Mouse (Mus musculus): ENCODE measurements around the gene Nyap1. TPM values are rescaled to one million over a fixed set of nuclear protein-coding genes. Genes with fewer than 3 reads are reported as not detected.
"Not testable (repeated sequence)": the region's sequence is repeated elsewhere in the genome, so short reads cannot be mapped to it uniquely, and the experiment has no call there.

The Nyap1 gene
- polyA plus RNA-seq, 1 experiment from 2014 or later: 14.2 TPM

GRCm38 (mm10) chr5:137738516-137738915 is 2.9 kb downstream of the Nyap1 start:
- Histone ChIP-seq H3K27ac (peak overlapping the region; percentile 82), H3K36me3 (replicated peaks; ENCODE audit: control insufficient read depth, insufficient read depth) (peaks cover 38% of the 10 kb centered on the region), H3K4me3 (replicated peaks; ENCODE audit: low read length) (peak overlapping the region; percentile 60), H3K9ac (peak overlapping the region; percentile 94), H3K27me3 (ENCODE audit: control insufficient read depth, insufficient read depth, low read length) (no peaks in the 10 kb centered on the region), H3K4me2 (replicated peaks) (peak overlapping the region; percentile 91), H3K4me1 (replicated peaks; ENCODE audit: control insufficient read depth, insufficient read depth, low read length) (peaks cover 59% of the 10 kb centered on the region), H3K9me3 (ENCODE audit: control insufficient read depth, low read length) (no peaks in the 10 kb centered on the region)
- DNase-seq (ENCODE audit: low spot score) (peak; percentile 62), ATAC-seq (ENCODE audit: low FRiP score) (no peak)
- WGBS: 27% methylated on average over 5 of the region's 5 CpGs

GRCm38 (mm10) chr5:137737400-137737940 is 3.9 kb downstream of the Nyap1 start:
- Histone ChIP-seq H3K4me2 (replicated peaks) (peak overlapping the region; percentile 91; the same call in 1 of the 2 replicates), H3K9me3 (ENCODE audit: control insufficient read depth, low read length) (no peaks in the 10 kb centered on the region), H3K36me3 (replicated peaks; ENCODE audit: control insufficient read depth, insufficient read depth) (peaks cover 47% of the 10 kb centered on the region), H3K27ac (0 out of 2 replicates have a peak overlapping the region, but pooled peaks have one; percentile 82), H3K4me3 (replicated peaks; ENCODE audit: low read length) (peak overlapping the region; percentile 60; the same call in 1 of the 2 replicates), H3K4me1 (replicated peaks; ENCODE audit: control insufficient read depth, insufficient read depth, low read length) (peaks cover 66% of the 10 kb centered on the region), H3K9ac (peak overlapping the region; percentile 94), H3K27me3 (ENCODE audit: control insufficient read depth, insufficient read depth, low read length) (no peaks in the 10 kb centered on the region)
- 73% methylated on average over 6 of the region's 6 CpGs for WGBS
- no peak for DNase-seq (ENCODE audit: low spot score)
- ATAC-seq (ENCODE audit: low FRiP score): no peak

- Histone ChIP-seq H3K9me3 (ENCODE audit: control insufficient read depth, low read length) (no peaks in the 10 kb centered on the region), H3K4me2 (replicated peaks) (peak overlapping the region; percentile 74), H3K27me3 (ENCODE audit: control insufficient read depth, insufficient read depth, low read length) (no peaks in the 10 kb centered on the region), H3K4me1 (replicated peaks; ENCODE audit: control insufficient read depth, insufficient read depth, low read length) (peaks cover 66% of the 10 kb centered on the region), H3K4me3 (replicated peaks; ENCODE audit: low read length) (peak overlapping the region; percentile 30), H3K9ac (peak overlapping the region; percentile 52), H3K36me3 (replicated peaks; ENCODE audit: control insufficient read depth, insufficient read depth) (peaks cover 73% of the 10 kb centered on the region), H3K27ac (peak overlapping the region; percentile 99)
- WGBS: 33% methylated on average over 6 of the region's 6 CpGs
- ATAC-seq (ENCODE audit: low FRiP score) (peak; percentile 95), DNase-seq (ENCODE audit: low spot score) (peak; percentile 93)
Measured at GRCm38 (mm10) chr5:137734289-137735061, 6.9 kb downstream of the Nyap1 start.

DNA sequence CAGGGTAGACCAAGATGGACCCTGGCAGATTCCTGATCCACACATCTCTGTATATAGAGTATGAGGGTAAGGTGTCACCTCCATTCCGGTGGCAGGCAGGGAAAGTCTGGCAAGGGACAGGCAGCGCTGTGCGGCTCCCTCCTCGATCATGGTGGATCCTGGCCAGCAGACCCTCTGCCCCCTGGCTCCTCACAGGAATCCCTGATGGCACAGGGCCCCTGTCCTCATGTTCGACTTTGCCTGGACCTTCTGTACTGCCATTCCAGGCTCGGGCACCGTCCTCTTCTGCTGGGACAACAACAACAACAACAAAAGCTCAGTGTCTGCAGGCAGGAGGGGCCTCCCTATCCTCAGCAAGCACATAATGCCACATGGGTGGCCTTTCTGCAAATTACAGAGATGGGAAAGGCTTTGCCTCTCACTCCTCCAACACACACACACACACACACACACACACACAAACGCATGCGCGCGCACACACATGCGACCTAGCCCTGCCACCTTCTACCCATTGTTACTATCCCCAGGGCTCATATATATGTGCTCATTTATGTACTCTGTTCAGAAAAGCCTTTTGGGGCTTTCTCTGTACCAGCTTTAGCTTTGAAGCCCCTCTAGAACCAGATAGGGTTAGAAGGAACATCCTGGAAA is 7.6 kb downstream of the Nyap1 start:
- H3K36me3 ChIP-seq (replicated peaks; ENCODE audit: control insufficient read depth, insufficient read depth): peaks cover 76% of the 10 kb centered on the region
- peak overlapping the region; percentile 30 for H3K4me3 ChIP-seq (replicated peaks; ENCODE audit: low read length)
- DNase-seq (ENCODE audit: low spot score): peak; percentile 73
- peak overlapping the region; percentile 74 for H3K4me2 ChIP-seq (replicated peaks)
- peaks cover 59% of the 10 kb centered on the region for H3K4me1 ChIP-seq (replicated peaks; ENCODE audit: control insufficient read depth, insufficient read depth, low read length)
- WGBS: 21% methylated on average over 12 of the region's 12 CpGs
- peak overlapping the region; percentile 52 for H3K9ac ChIP-seq
- no peaks in the 10 kb centered on the region for H3K27me3 ChIP-seq (ENCODE audit: control insufficient read depth, insufficient read depth, low read length)
- H3K9me3 ChIP-seq (ENCODE audit: control insufficient read depth, low read length): no peaks in the 10 kb centered on the region
- ATAC-seq (ENCODE audit: low FRiP score): peak; percentile 73
- peak overlapping the region; percentile 99 for H3K27ac ChIP-seq

DNA sequence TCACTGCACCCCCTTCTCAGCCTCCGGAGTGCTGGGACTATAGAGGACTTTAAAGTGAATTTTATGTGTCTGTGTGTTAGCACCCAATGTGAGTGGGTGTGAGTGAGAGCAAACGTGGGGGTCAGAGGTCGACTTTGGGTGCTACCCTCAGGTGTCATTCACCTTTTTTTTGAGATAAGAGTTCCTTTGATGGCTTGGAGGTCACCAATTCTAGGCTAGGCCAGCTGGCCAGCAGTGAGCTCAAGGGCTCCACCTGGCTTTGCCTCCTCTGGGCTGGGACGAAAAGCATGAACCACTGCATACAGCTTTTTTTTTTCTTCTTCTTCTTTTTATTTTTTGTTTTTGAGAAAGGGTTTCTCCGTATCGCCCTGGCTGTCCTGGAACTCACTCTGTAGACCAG is 14.6 kb downstream of the Nyap1 start:
- Histone ChIP-seq H3K9ac (no peak overlapping the region), H3K36me3 (replicated peaks; ENCODE audit: control insufficient read depth, insufficient read depth) (peaks cover 24% of the 10 kb centered on the region), H3K27me3 (ENCODE audit: control insufficient read depth, insufficient read depth, low read length) (no peaks in the 10 kb centered on the region), H3K4me2 (replicated peaks) (no peak overlapping the region), H3K27ac (no peak overlapping the region), H3K4me3 (replicated peaks; ENCODE audit: low read length) (no peak overlapping the region), H3K4me1 (replicated peaks; ENCODE audit: control insufficient read depth, insufficient read depth, low read length) (peaks cover 8% of the 10 kb centered on the region; the same call in 1 of the 2 replicates), H3K9me3 (ENCODE audit: control insufficient read depth, low read length) (no peaks in the 10 kb centered on the region)
- DNase-seq (ENCODE audit: low spot score): no peak
- WGBS: 71% methylated on average over 6 of the region's 6 CpGs
- ATAC-seq (ENCODE audit: low FRiP score): no peak

DNA sequence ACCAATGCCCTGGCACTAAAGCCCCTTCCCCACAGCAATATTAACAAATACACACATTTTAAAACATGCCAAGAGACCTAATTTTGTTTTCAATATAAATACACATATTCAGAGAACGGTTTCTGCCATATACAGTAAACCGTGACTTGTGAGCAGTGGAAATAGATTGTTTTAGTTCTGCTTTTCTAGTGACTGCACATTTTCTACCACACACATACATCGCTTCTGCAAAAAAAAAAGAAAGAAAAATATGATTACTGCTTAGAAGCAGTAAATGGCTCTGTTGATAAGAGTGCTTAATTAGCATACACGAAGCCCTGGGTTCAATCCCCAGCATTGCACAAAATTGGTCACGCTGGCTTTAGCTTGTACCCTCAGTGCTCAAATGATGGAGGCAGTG is 17.6 kb downstream of the Nyap1 start:
- no peaks in the 10 kb centered on the region for H3K27me3 ChIP-seq (ENCODE audit: control insufficient read depth, insufficient read depth, low read length)
- no peak overlapping the region for H3K4me3 ChIP-seq (replicated peaks; ENCODE audit: low read length)
- ATAC-seq (ENCODE audit: low FRiP score) (no peak), DNase-seq (ENCODE audit: low spot score) (no peak)
- 88% methylated on average over 5 of the region's 5 CpGs for WGBS
- H3K9ac ChIP-seq: no peak overlapping the region
- H3K36me3 ChIP-seq (replicated peaks; ENCODE audit: control insufficient read depth, insufficient read depth): peaks cover 2% of the 10 kb centered on the region; the same call in 1 of the 2 replicates
- H3K27ac ChIP-seq: no peak overlapping the region
- no peak overlapping the region for H3K4me2 ChIP-seq (replicated peaks)
- H3K9me3 ChIP-seq (ENCODE audit: control insufficient read depth, low read length): no peaks in the 10 kb centered on the region
- H3K4me1 ChIP-seq (replicated peaks; ENCODE audit: control insufficient read depth, insufficient read depth, low read length): no peaks in the 10 kb centered on the region

- DNase-seq (ENCODE audit: low spot score): not testable (repeated sequence)
- peak overlapping the region; percentile 30 for H3K4me2 ChIP-seq (replicated peaks)
- WGBS: 32% methylated on average over 9 of the region's 16 CpGs
Measured at GRCm38 (mm10) chr5:137720558-137721164, 20.7 kb downstream of the Nyap1 start.

GRCm38 (mm10) chr5:137719088-137719487 is 22.3 kb downstream of the Nyap1 start:
- no peak for ATAC-seq (ENCODE audit: low FRiP score)
- Histone ChIP-seq H3K4me2 (replicated peaks) (no peak overlapping the region), H3K27ac (no peak overlapping the region), H3K9ac (no peak overlapping the region), H3K36me3 (replicated peaks; ENCODE audit: control insufficient read depth, insufficient read depth) (no peaks in the 10 kb centered on the region), H3K9me3 (ENCODE audit: control insufficient read depth, low read length) (no peaks in the 10 kb centered on the region), H3K4me3 (replicated peaks; ENCODE audit: low read length) (no peak overlapping the region), H3K4me1 (replicated peaks; ENCODE audit: control insufficient read depth, insufficient read depth, low read length) (no peaks in the 10 kb centered on the region), H3K27me3 (ENCODE audit: control insufficient read depth, insufficient read depth, low read length) (no peaks in the 10 kb centered on the region)
- 89% methylated on average over 6 of the region's 6 CpGs for WGBS
- no peak for DNase-seq (ENCODE audit: low spot score)

More at GRCm38 (mm10) chr5:137720558-137721164, 20.7 kb downstream of the Nyap1 start:
- not testable (repeated sequence) for H3K27ac ChIP-seq; H3K27me3 ChIP-seq (ENCODE audit: control insufficient read depth, insufficient read depth, low read length); ATAC-seq (ENCODE audit: low FRiP score); H3K4me1 ChIP-seq (replicated peaks; ENCODE audit: control insufficient read depth, insufficient read depth, low read length); H3K36me3 ChIP-seq (replicated peaks; ENCODE audit: control insufficient read depth, insufficient read depth); H3K4me3 ChIP-seq (replicated peaks; ENCODE audit: low read length); H3K9ac ChIP-seq; H3K9me3 ChIP-seq (ENCODE audit: control insufficient read depth, low read length)

All from hindbrain, embryonic 14.5 days (tissue).